Mouse (Mus musculus): ENCODE data around the gene Zfp9.

GRCm38 (mm10) chr6:118482125-118482524 lies 3.0 kb upstream of the Zfp9 start:
- TF ChIP-seq CTCF (IDR thresholded peaks at IDR 0.05; ENCODE audit: borderline replicate concordance, insufficient read depth, low read length) = no peak
- TF ChIP-seq POLR2A (IDR thresholded peaks at IDR 0.05; ENCODE audit: low read depth, low read length) = no peak
